Mouse (Mus musculus) kidney, adult 9 months (tissue): ENCODE measurements around the gene Zfp46.

Experiments
- DNase-seq: peaks from one replicate; pipeline ENCODE4 v3.0.0; 2022

Gene Zfp46

GRCm38 (mm10) chr4:136317667-136318066 is 33.2 kb downstream of the Zfp46 start:
- DNase-seq, result no peak

DNA sequence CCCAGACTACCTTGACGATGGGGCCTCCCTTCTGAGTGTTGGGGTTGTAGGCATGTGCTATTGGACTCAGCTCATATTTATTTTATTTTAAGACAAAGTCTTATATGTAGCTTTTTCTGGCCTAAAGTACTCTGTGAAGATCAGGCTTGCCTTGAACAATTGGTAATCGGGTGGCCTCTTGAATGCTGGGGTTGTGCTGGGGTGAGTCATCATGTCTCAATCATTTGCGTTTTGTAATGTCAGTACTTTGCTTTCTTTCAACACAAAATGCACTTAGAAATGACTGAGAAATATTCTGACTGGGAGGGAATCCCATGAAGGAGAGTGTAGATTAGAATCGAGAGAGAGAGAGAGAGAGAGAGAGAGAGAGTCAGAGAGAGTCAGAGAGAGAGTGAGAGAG is 35.5 kb downstream of the Zfp46 start:
- DNase-seq, result no peak

- DNase-seq, result peak; percentile 57
These were observed 39.7 kb downstream of the Zfp46 start for GRCm38 (mm10) chr4:136324226-136324625.

DNA sequence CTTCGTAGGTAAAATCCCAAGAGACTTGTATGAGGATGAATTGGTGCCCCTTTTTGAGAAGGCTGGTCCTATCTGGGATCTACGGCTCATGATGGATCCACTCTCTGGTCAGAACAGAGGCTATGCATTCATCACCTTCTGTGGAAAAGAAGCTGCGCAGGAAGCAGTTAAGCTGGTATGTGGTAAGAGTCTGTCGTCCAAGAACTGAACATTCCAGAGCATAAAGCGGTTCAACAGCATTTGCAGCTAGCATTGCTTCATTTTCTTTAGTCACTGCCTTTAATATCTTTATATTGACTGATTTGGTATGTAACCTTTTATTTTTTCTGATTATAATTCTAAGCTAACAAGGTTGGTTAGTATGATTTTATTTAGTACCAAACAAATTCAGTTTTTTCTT is 42.8 kb downstream of the Zfp46 start:
- DNase-seq, result no peak

DNA sequence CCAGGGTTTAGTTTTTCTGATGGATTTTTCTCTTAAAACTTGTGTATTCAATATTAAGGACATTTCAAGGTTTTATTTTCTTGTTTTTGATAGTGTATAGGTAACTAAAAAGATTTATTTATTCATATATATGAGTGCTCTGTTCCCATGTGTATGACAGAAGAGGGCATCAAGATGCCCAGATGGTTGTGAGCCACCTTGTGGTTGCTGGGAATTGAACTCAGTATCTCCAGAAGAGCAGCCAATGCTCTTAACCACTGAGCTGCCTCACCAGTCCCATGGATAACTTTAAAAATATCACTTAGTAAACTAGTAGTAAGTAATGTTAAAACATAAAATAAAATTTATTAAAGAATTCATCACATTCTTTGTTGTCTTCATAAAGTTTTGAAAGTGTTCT is 43.6 kb downstream of the Zfp46 start:
- no peak for DNase-seq

DNA sequence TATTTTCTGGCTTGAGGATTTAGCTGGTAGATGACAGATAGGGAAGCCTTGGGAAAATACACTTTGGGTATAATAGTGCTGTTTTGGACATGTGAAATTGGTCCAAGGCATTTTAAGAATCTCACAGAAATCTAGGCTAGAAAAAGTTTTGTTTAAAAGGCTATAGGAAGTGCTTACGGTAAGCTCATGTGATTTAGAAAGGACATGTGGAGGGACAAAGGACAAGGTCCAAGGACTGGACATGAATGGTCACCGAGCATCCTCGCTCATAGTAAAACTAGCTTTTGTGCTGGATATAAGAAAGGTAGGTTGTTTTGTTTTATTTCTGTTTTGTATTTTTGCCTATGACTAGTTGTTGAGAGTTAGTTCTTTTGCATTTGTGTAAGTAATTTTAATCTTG is 47.2 kb downstream of the Zfp46 start:
- no peak for DNase-seq

GRCm38 (mm10) chr4:136333191-136333590 is 48.7 kb downstream of the Zfp46 start:
- no peak for DNase-seq

DNA sequence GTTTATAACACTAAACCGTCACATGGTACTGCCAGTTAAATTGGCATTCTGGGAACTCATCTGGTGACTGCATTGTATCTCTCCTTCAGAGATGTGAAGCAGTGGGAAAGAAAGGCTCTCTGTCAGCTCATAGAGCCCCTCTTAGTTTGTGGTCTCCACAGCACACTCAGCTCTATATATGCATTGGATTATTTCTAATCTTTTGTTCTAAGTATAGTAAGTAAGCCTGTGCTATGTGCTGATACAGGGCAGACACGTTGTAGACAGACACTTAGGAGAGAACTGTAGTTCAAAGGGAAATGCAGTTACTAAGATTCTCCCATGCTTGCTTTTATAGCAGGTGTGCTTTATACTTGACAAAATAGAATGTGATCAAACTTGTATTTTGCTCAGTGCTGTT is 50.6 kb downstream of the Zfp46 start:
- no peak for DNase-seq

DNA sequence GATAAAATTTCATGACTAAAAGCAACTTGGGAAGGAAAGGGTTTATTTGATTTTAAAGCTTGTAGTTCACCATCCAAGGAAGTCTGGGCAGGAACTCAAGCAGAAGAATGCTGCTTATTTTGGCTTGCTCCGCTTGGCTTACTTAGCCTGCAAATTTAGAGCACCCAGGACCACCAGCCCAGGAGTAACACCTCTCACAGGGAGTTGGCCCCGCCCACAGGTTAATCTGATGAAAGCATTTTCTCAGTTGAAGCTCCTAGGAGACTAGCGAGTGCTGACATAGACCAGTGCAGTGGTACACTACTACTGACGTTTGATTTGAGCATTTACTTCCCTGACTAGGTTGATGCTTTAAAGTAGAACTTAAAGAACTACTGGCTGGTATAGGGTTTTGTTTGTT is 52.6 kb downstream of the Zfp46 start:
- DNase-seq, result no peak
